Mouse (Mus musculus): ENCODE measurements around the gene Dpp9.

DNA sequence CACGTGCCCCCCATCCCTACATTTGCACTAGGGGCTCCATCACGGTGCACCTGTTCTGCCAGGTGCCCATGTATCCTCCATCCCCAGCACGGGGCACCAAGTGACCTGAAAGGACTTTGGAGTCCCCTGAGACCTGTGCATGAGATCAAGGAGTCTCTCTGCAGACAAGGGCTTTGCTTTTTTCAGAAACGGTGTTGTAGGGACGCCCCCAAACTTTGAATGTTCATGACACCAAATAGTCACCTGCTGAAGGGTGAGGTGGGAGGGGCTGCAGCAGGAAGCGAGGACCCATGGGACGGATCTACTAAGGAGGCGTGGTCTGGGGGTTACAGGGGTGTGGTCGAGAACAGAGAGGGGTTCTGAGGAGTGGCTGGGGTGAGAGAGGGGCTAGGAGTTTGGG lies 70.4 kb downstream of the Dpp9 start:
- no peak for TF ChIP-seq CTCF (IDR thresholded peaks at IDR 0.05; ENCODE audit: control insufficient read depth, insufficient read depth, insufficient read length)
- TF ChIP-seq FOSL1 (IDR thresholded peaks at IDR 0.05; ENCODE audit: insufficient read depth, low read length, poor library complexity, severe bottlenecking), result no peak
- TF ChIP-seq MAX (IDR thresholded peaks at IDR 0.05), result no peak
- no peak for TF ChIP-seq USF1 (IDR thresholded peaks at IDR 0.05; ENCODE audit: low read depth)
- TF ChIP-seq MYOD1 (IDR thresholded peaks at IDR 0.05; ENCODE audit: control insufficient read depth, insufficient read length, low read depth), result no peak
- TF ChIP-seq MYOG (IDR thresholded peaks at IDR 0.05; ENCODE audit: control insufficient read depth, extremely low read depth, insufficient read length), result no peak
- TF ChIP-seq CEBPB (IDR thresholded peaks at IDR 0.05; ENCODE audit: low read depth), result no peak

All from C2C12 (cell line).